Mouse (Mus musculus): ENCODE data around the gene March10. TPM values are rescaled to one million over a fixed set of nuclear protein-coding genes. Genes with fewer than 3 reads are reported as not detected.

Gene March10
- polyA plus RNA-seq, 1 experiment from 2014 or later, result not detected

- no peak overlapping the region for H3K4me3 ChIP-seq (ENCODE audit: low read depth, low read length)
- H3K9me3 ChIP-seq (ENCODE audit: control insufficient read depth, low read length), result no peaks in the 10 kb centered on the region
- H3K36me3 ChIP-seq (ENCODE audit: control insufficient read depth, insufficient read depth, low read length), result no peaks in the 10 kb centered on the region
- ATAC-seq (ENCODE audit: insufficient read depth, low FRiP score, low TSS enrichment) (no peak), DNase-seq (ENCODE audit: low spot score) (no peak)
- H3K9ac ChIP-seq (ENCODE audit: low read length), result no peak overlapping the region
- no peak overlapping the region for H3K27ac ChIP-seq (ENCODE audit: low read depth, low read length)
- no peak overlapping the region for H3K4me2 ChIP-seq (ENCODE audit: low read depth)
- 84% methylated on average over 11 of the region's 11 CpGs for WGBS
- no peaks in the 10 kb centered on the region for H3K27me3 ChIP-seq (ENCODE audit: control insufficient read depth, insufficient read depth, low read length)
- H3K4me1 ChIP-seq (ENCODE audit: control insufficient read depth, insufficient read depth, low read length), result no peaks in the 10 kb centered on the region
Observed at GRCm38 (mm10) chr11:105409408-105409807, 47.1 kb downstream of the March10 start.

- WGBS, result 25% methylated on average over 6 of the region's 6 CpGs
- no peak overlapping the region for H3K27ac ChIP-seq (ENCODE audit: low read depth, low read length)
- no peak for ATAC-seq (ENCODE audit: insufficient read depth, low FRiP score, low TSS enrichment)
Observed at GRCm38 (mm10) chr11:105407846-105408441, 48.6 kb downstream of the March10 start.

GRCm38 (mm10) chr11:105402355-105402754 lies 54.2 kb downstream of the March10 start:
- Histone ChIP-seq H3K36me3 (ENCODE audit: control insufficient read depth, insufficient read depth, low read length) (no peaks in the 10 kb centered on the region), H3K27me3 (ENCODE audit: control insufficient read depth, insufficient read depth, low read length) (no peaks in the 10 kb centered on the region), H3K9me3 (ENCODE audit: control insufficient read depth, low read length) (no peaks in the 10 kb centered on the region), H3K4me2 (ENCODE audit: low read depth) (no peak overlapping the region), H3K4me1 (ENCODE audit: control insufficient read depth, insufficient read depth, low read length) (no peaks in the 10 kb centered on the region), H3K9ac (ENCODE audit: low read length) (no peak overlapping the region), H3K4me3 (ENCODE audit: low read depth, low read length) (no peak overlapping the region), H3K27ac (ENCODE audit: low read depth, low read length) (no peak overlapping the region)
- 47% methylated on average over 9 of the region's 9 CpGs for WGBS
- no peak for ATAC-seq (ENCODE audit: insufficient read depth, low FRiP score, low TSS enrichment)
- no peak for DNase-seq (ENCODE audit: low spot score)

More at GRCm38 (mm10) chr11:105407846-105408441, 48.6 kb downstream of the March10 start:
- H3K36me3 ChIP-seq (ENCODE audit: control insufficient read depth, insufficient read depth, low read length), result no peaks in the 10 kb centered on the region
- no peak overlapping the region for H3K4me2 ChIP-seq (ENCODE audit: low read depth)
- H3K27me3 ChIP-seq (ENCODE audit: control insufficient read depth, insufficient read depth, low read length), result no peaks in the 10 kb centered on the region
- H3K9ac ChIP-seq (ENCODE audit: low read length), result no peak overlapping the region
- H3K9me3 ChIP-seq (ENCODE audit: control insufficient read depth, low read length), result no peaks in the 10 kb centered on the region
- no peak for DNase-seq (ENCODE audit: low spot score)
- H3K4me1 ChIP-seq (ENCODE audit: control insufficient read depth, insufficient read depth, low read length), result no peaks in the 10 kb centered on the region
- H3K4me3 ChIP-seq (ENCODE audit: low read depth, low read length), result no peak overlapping the region

GRCm38 (mm10) chr11:105390290-105390689 lies 66.2 kb downstream of the March10 start:
- no peak overlapping the region for H3K4me2 ChIP-seq (ENCODE audit: low read depth)

GRCm38 (mm10) chr11:105388636-105389035 lies 67.9 kb downstream of the March10 start:
- H3K9me3 ChIP-seq (ENCODE audit: control insufficient read depth, low read length), result no peaks in the 10 kb centered on the region
- no peak overlapping the region for H3K27ac ChIP-seq (ENCODE audit: low read depth, low read length)
- no peak overlapping the region for H3K4me2 ChIP-seq (ENCODE audit: low read depth)
- 47% methylated on average over 2 of the region's 2 CpGs for WGBS
- H3K36me3 ChIP-seq (ENCODE audit: control insufficient read depth, insufficient read depth, low read length), result no peaks in the 10 kb centered on the region
- no peak overlapping the region for H3K4me3 ChIP-seq (ENCODE audit: low read depth, low read length)
- H3K9ac ChIP-seq (ENCODE audit: low read length), result no peak overlapping the region
- H3K27me3 ChIP-seq (ENCODE audit: control insufficient read depth, insufficient read depth, low read length), result no peaks in the 10 kb centered on the region
- no peak for ATAC-seq (ENCODE audit: insufficient read depth, low FRiP score, low TSS enrichment)
- no peak for DNase-seq (ENCODE audit: low spot score)
- H3K4me1 ChIP-seq (ENCODE audit: control insufficient read depth, insufficient read depth, low read length), result no peaks in the 10 kb centered on the region

More at GRCm38 (mm10) chr11:105390290-105390689, 66.2 kb downstream of the March10 start:
- DNase-seq (ENCODE audit: low spot score) (no peak), ATAC-seq (ENCODE audit: insufficient read depth, low FRiP score, low TSS enrichment) (no peak)
- H3K9me3 ChIP-seq (ENCODE audit: control insufficient read depth, low read length), result no peaks in the 10 kb centered on the region
- no peak overlapping the region for H3K27ac ChIP-seq (ENCODE audit: low read depth, low read length)
- no peaks in the 10 kb centered on the region for H3K4me1 ChIP-seq (ENCODE audit: control insufficient read depth, insufficient read depth, low read length)
- WGBS, result 89% methylated on average over 7 of the region's 7 CpGs
- no peaks in the 10 kb centered on the region for H3K36me3 ChIP-seq (ENCODE audit: control insufficient read depth, insufficient read depth, low read length)
- no peak overlapping the region for H3K9ac ChIP-seq (ENCODE audit: low read length)
- H3K4me3 ChIP-seq (ENCODE audit: low read depth, low read length), result no peak overlapping the region
- H3K27me3 ChIP-seq (ENCODE audit: control insufficient read depth, insufficient read depth, low read length), result no peaks in the 10 kb centered on the region

- Histone ChIP-seq H3K4me1 (ENCODE audit: control insufficient read depth, insufficient read depth, low read length) (no peaks in the 10 kb centered on the region), H3K27ac (ENCODE audit: low read depth, low read length) (no peak overlapping the region), H3K4me2 (ENCODE audit: low read depth) (no peak overlapping the region), H3K9me3 (ENCODE audit: control insufficient read depth, low read length) (no peaks in the 10 kb centered on the region), H3K4me3 (ENCODE audit: low read depth, low read length) (no peak overlapping the region), H3K9ac (ENCODE audit: low read length) (no peak overlapping the region), H3K36me3 (ENCODE audit: control insufficient read depth, insufficient read depth, low read length) (no peaks in the 10 kb centered on the region), H3K27me3 (ENCODE audit: control insufficient read depth, insufficient read depth, low read length) (no peaks in the 10 kb centered on the region)
- ATAC-seq (ENCODE audit: insufficient read depth, low FRiP score, low TSS enrichment) (no peak), DNase-seq (ENCODE audit: low spot score) (no peak)
- WGBS, result 72% methylated on average over 9 of the region's 9 CpGs
Observed at GRCm38 (mm10) chr11:105385266-105385665, 71.3 kb downstream of the March10 start.

- H3K4me1 ChIP-seq (ENCODE audit: control insufficient read depth, insufficient read depth, low read length), result no peaks in the 10 kb centered on the region
- no peaks in the 10 kb centered on the region for H3K9me3 ChIP-seq (ENCODE audit: control insufficient read depth, low read length)
- ATAC-seq (ENCODE audit: insufficient read depth, low FRiP score, low TSS enrichment) (no peak), DNase-seq (ENCODE audit: low spot score) (no peak)
- WGBS, result 93% methylated on average over 1 of the region's 1 CpGs
- no peaks in the 10 kb centered on the region for H3K36me3 ChIP-seq (ENCODE audit: control insufficient read depth, insufficient read depth, low read length)
- H3K27me3 ChIP-seq (ENCODE audit: control insufficient read depth, insufficient read depth, low read length), result no peaks in the 10 kb centered on the region
- H3K9ac ChIP-seq (ENCODE audit: low read length), result no peak overlapping the region
- H3K4me3 ChIP-seq (ENCODE audit: low read depth, low read length), result no peak overlapping the region
- no peak overlapping the region for H3K4me2 ChIP-seq (ENCODE audit: low read depth)
- no peak overlapping the region for H3K27ac ChIP-seq (ENCODE audit: low read depth, low read length)
Observed at GRCm38 (mm10) chr11:105375821-105376235, 80.7 kb downstream of the March10 start.

- Histone ChIP-seq H3K4me1 (ENCODE audit: control insufficient read depth, insufficient read depth, low read length) (no peaks in the 10 kb centered on the region), H3K4me3 (ENCODE audit: low read depth, low read length) (no peak overlapping the region), H3K9me3 (ENCODE audit: control insufficient read depth, low read length) (no peaks in the 10 kb centered on the region), H3K27ac (ENCODE audit: low read depth, low read length) (no peak overlapping the region), H3K4me2 (ENCODE audit: low read depth) (no peak overlapping the region), H3K9ac (ENCODE audit: low read length) (no peak overlapping the region), H3K36me3 (ENCODE audit: control insufficient read depth, insufficient read depth, low read length) (no peaks in the 10 kb centered on the region), H3K27me3 (ENCODE audit: control insufficient read depth, insufficient read depth, low read length) (no peaks in the 10 kb centered on the region)
- DNase-seq (ENCODE audit: low spot score) (no peak), ATAC-seq (ENCODE audit: insufficient read depth, low FRiP score, low TSS enrichment) (no peak)
- 62% methylated on average over 10 of the region's 10 CpGs for WGBS
Observed at GRCm38 (mm10) chr11:105374526-105375175, 81.9 kb downstream of the March10 start.

GRCm38 (mm10) chr11:105373881-105374280 lies 82.7 kb downstream of the March10 start:
- 77% methylated on average over 8 of the region's 8 CpGs for WGBS
- Histone ChIP-seq H3K4me3 (ENCODE audit: low read depth, low read length) (no peak overlapping the region), H3K9ac (ENCODE audit: low read length) (no peak overlapping the region), H3K36me3 (ENCODE audit: control insufficient read depth, insufficient read depth, low read length) (no peaks in the 10 kb centered on the region), H3K9me3 (ENCODE audit: control insufficient read depth, low read length) (no peaks in the 10 kb centered on the region), H3K4me1 (ENCODE audit: control insufficient read depth, insufficient read depth, low read length) (no peaks in the 10 kb centered on the region), H3K27me3 (ENCODE audit: control insufficient read depth, insufficient read depth, low read length) (no peaks in the 10 kb centered on the region), H3K4me2 (ENCODE audit: low read depth) (no peak overlapping the region), H3K27ac (ENCODE audit: low read depth, low read length) (no peak overlapping the region)
- ATAC-seq (ENCODE audit: insufficient read depth, low FRiP score, low TSS enrichment) (no peak), DNase-seq (ENCODE audit: low spot score) (no peak)

Data from neural tube, embryonic 11.5 days (tissue).